Mouse (Mus musculus): ENCODE results near the gene Alk.

Alk gene

GRCm38 (mm10) chr17:71868828-71869227 lies 735.6 kb downstream of the Alk start:
- no peak for DNase-seq

DNA sequence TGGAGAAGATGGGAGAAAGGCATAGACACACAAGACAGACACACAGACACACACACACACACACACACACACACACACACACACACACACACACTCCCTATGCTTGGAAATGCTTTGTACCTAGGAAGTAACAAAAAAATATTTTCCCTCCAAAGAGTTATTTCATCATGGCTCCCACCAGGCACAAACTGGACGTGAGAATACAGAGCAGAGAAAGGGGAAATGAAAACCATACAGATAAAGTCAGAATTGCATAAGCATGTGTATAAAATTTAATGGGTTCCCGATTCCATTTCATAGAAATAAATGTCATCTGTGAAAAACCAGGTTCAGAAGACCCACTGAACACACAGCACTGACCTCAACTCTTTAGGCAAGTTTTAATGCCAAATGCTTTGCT lies 736.5 kb downstream of the Alk start:
- no peak for DNase-seq

GRCm38 (mm10) chr17:71865437-71865836 lies 739.0 kb downstream of the Alk start:
- DNase-seq = no peak

GRCm38 (mm10) chr17:71864039-71864438 lies 740.4 kb downstream of the Alk start:
- no peak for DNase-seq

GRCm38 (mm10) chr17:71862895-71863294 lies 741.5 kb downstream of the Alk start:
- DNase-seq = no peak

DNA sequence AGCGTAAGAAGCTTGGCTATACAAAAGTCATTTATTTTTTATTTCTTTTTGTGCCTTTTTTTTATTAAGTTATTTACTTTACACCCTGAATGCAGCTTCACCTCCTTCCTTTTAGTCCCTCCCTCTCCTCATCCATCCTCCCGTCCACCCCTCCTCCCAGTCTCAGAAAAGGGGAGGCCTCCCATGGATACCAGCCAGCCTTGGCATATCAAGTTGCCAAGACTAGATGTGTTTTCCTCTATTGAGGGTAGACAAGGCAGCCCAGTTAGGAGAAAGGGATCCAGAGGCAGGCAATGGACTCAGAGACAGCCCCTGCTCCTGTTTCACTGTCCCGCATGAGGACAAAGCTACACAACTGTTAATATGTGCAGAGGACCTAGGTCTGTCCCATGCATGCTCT lies 742.2 kb downstream of the Alk start:
- DNase-seq = no peak

GRCm38 (mm10) chr17:71831960-71832359 lies 772.5 kb downstream of the Alk start:
- DNase-seq = no peak

- no peak for DNase-seq
Observed at GRCm38 (mm10) chr17:71828647-71829414, 775.6 kb downstream of the Alk start.

DNA sequence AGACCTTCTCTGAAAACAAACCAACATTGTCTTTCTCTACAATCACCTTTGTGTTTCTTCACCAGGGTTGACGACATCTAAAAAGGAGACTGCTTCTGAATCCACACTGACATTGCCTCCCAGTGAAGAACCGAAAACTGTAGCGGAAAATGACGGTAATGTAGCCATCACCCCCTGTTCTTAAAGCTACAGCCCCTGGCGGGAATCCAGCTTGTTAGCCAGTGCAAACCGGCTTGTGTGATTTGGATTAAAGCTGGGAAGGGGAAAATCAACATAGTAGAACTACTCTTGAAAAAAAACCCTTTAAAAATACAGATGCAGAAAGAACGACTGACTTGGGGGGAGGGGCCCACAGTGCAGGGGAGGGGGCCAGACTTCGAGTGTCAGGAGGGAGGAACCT lies 776.8 kb downstream of the Alk start:
- DNase-seq = no peak

GRCm38 (mm10) chr17:71826603-71827002 lies 777.8 kb downstream of the Alk start:
- DNase-seq = no peak

GRCm38 (mm10) chr17:71823622-71824306 lies 780.7 kb downstream of the Alk start:
- no peak for DNase-seq
